Mouse (Mus musculus) limb, embryonic 14.5 days (tissue): Measurements from ENCODE around the gene Dqx1. TPM values are rescaled to one million over a fixed set of nuclear protein-coding genes. Genes with fewer than 3 reads are reported as not detected.

ENCODE experiments used
- ATAC-seq: fragments of 200-750 bp; cut with Nextera tagmentation; 2 replicates; pipeline ENCODE4 v1.8.0; 2017; ENCODE audit warnings: low read depth, moderate number of reproducible peaks, moderate TSS enrichment; ENCODE audit not compliant: low FRiP score
- DNase-seq: peaks from one replicate; pipeline ENCODE4 v3.0.0-alpha.2; 2015; ENCODE audit warnings: low spot score
- H3K27ac ChIP-seq: fragments of 300-500 bp; sonication (generic); replicated peaks from 2 replicates; pipeline ENCODE4 v1.5.1; 2014; ENCODE audit warnings: low read depth, mild to moderate bottlenecking, low read length, moderate library complexity, mixed read lengths
- H3K27me3 ChIP-seq: fragments of 300-500 bp; sonication (generic); 2 replicates; pipeline ENCODE4 v1.6.1; 2014; ENCODE audit warnings: low read length, mixed read lengths; ENCODE audit not compliant: control insufficient read depth, insufficient read depth
- H3K36me3 ChIP-seq: fragments of 300-500 bp; sonication (generic); 2 replicates; pipeline ENCODE4 v1.6.1; 2014; ENCODE audit warnings: mild to moderate bottlenecking, low read length, moderate library complexity, mixed read lengths; ENCODE audit not compliant: control insufficient read depth, insufficient read depth
- H3K4me1 ChIP-seq: fragments of 300-500 bp; sonication (generic); 2 replicates; pipeline ENCODE4 v1.6.1; 2014; ENCODE audit warnings: antibody characterized with exemption, low read length, mixed read lengths; ENCODE audit not compliant: control insufficient read depth, insufficient read depth
- H3K4me2 ChIP-seq: fragments of 300-500 bp; sonication (generic); replicated peaks from 2 replicates; pipeline ENCODE4 v1.6.1; 2014; ENCODE audit warnings: low read depth, mild to moderate bottlenecking, low read length, moderate library complexity; ENCODE audit not compliant: severe bottlenecking
- H3K4me3 ChIP-seq: fragments of 300-500 bp; sonication (generic); replicated peaks from 2 replicates; pipeline ENCODE4 v1.5.1; 2014; ENCODE audit warnings: low read length
- H3K9ac ChIP-seq: fragments of 300-500 bp; sonication (generic); 2 replicates; pipeline ENCODE4 v1.6.1; 2014; ENCODE audit warnings: mild to moderate bottlenecking, low read depth, low read length, moderate library complexity; ENCODE audit not compliant: severe bottlenecking
- H3K9me3 ChIP-seq: fragments of 300-500 bp; sonication (generic); 2 replicates; pipeline ENCODE4 v1.6.1; 2016; ENCODE audit warnings: low read length; ENCODE audit not compliant: control insufficient read depth
- POLR2A ChIP-seq: fragments of 200-500 bp; IDR thresholded peaks from 2 replicates; pipeline ENCODE4 v1.8.0; 2012; ENCODE audit warnings: inconsistent platforms, mild to moderate bottlenecking, moderate library complexity, borderline replicate concordance; ENCODE audit not compliant: insufficient read depth, insufficient read length; ENCODE audit errors: extremely low read depth
- WGBS: fragments of 180-500 bp; shearing (Covaris S2); extraction: QIAGEN DNeasy Blood & Tissue Kit; methylation state at CpG from one replicate; pipeline ENCODE4 v1.1.7; 2014; 5-methylcytosine and 5-hydroxymethylcytosine counted together
- polyA plus RNA-seq, 2 experiments: library from polyadenylated mRNA; depleted of rRNA in 1 of 2; stranded (reverse) in 1 of 2; unstranded in 1 of 2; fragments of >200 nt; fragmentation: Nextera tagmentation in 1 of 2; extraction: Ambion mirVana in 1 of 2; gene quantifications; 2 replicates each; pipeline versions ENCODE4 v1.2.1 to v1.2.3; 2012 to 2014

Gene Dqx1
- polyA plus RNA-seq, 2 experiments: 0.37 to 1.9 TPM

DNA sequence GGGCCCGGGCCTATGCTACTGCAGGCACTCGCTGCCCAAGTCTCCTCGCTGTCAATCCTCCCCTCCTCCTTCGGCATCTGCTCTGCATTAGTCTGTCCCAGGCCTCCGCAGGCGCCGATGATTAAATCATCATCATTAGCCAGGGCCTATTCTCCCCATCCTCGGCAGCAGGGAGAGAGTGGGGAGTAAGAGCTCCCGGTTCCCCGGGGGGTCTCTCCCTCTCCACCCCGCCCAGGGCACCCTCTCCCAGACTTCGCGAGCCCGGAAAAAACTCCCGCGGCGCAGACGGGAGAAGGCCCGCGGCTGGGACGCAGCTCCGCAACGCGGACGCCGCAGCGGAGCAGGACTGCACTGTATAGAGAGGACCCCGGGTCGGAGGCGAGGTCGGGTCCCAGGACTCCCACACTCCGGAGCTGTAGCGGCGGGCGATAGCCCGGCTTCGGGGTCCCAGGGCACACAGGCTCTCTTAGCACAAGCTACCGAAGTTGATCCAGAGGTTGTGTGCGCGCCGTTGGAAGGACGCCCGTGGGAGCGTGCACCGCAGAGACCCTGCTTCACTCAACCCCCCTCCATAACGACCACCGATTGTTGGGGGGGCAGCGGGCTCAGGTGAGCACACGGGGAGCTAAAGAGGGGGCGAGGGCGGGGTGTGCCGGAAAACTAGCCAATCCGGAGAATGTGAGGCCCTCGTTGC, 20.1 kb downstream of the Dqx1 start, which contains the start of gene Pcgf1:
Pcgf1 (plus strand) TSS at position 240 of the 694 bp plus-strand sequence.
- H3K4me3 ChIP-seq: peak within 1 kb of the TSS; percentile 78
- peaks cover 26% of the 10 kb centered on the region for H3K36me3 ChIP-seq
- peak within 1 kb of the TSS; percentile 73 for H3K9ac ChIP-seq
- H3K4me2 ChIP-seq: peak within 1 kb of the TSS; percentile 98
- no peaks in the 10 kb centered on the region for H3K9me3 ChIP-seq
- H3K27me3 ChIP-seq: peaks cover 24% of the 10 kb centered on the region
- under 1% methylated on average over 43 of the region's 54 CpGs for WGBS
- no peak for TF ChIP-seq POLR2A
- ATAC-seq (peak; percentile 59), DNase-seq (peak; percentile 97)
- H3K27ac ChIP-seq: peak within 1 kb of the TSS; percentile 82
- H3K4me1 ChIP-seq: 0 out of 2 replicates have a peak, but pooled peaks cover 5% of the 10 kb centered on the region

DNA sequence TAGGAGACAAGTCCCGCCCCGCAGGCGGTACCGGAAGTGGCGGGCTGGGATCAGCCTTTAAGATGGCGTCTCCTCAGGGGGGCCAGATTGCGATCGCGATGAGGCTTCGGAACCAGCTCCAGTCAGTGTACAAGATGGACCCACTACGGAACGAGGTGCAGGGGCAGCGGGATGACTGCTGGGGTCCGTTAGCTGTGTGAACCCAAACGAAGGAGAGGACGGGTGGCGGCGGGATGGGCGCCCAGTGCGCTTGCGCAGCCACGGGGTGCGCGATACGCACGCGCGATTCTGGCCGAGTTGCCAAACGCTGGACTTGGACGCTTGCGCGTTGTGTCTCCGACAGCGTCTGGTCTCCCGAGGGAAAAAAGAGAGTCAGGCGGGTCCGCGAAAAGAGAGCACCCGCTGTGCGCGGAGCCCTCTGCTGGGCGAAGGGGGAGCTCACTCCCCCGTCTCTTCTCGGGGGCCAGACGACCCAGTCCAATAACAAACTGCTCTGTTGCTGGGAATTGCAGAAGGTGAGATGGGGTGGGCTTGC, 20.7 kb downstream of the Dqx1 start:
- Histone ChIP-seq H3K27ac (peak overlapping the region; percentile 82), H3K4me1 (0 out of 2 replicates have a peak, but pooled peaks cover 5% of the 10 kb centered on the region), H3K9me3 (no peaks in the 10 kb centered on the region), H3K27me3 (peaks cover 24% of the 10 kb centered on the region), H3K4me3 (peak overlapping the region; percentile 78), H3K4me2 (peak overlapping the region; percentile 75), H3K36me3 (peaks cover 26% of the 10 kb centered on the region), H3K9ac (peak overlapping the region; percentile 73)
- under 1% methylated on average over 46 of the region's 46 CpGs for WGBS
- peak; percentile 28; the same call in 1 of the 2 replicates for TF ChIP-seq POLR2A
- ATAC-seq (peak; percentile 95), DNase-seq (peak; percentile 88)

DNA sequence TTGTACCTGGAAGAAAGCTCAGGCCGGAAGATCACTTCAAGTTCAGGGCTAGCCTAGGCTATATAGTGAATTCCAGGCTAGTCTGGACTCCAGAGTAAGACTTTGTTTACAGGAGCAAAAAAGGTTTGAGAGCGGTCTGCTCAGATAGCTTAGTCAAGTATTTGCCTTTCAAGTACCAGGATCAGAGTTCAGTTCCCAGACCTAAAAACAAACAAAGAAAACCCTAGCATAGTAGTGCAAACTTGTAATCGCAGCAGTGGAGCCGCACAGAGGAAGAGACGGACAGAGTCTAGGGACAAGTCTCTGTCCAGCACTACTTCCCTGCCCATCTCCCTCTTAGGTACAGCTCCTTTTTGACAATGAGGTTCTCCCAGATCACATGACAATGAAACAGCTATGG, 22.6 kb downstream of the Dqx1 start:
- no peak overlapping the region for H3K9ac ChIP-seq
- no peaks in the 10 kb centered on the region for H3K9me3 ChIP-seq
- no peak overlapping the region for H3K4me3 ChIP-seq
- H3K4me1 ChIP-seq: 0 out of 2 replicates have a peak, but pooled peaks cover 5% of the 10 kb centered on the region
- ATAC-seq: no peak
- no peak for TF ChIP-seq POLR2A
- peaks cover 28% of the 10 kb centered on the region for H3K27me3 ChIP-seq
- H3K36me3 ChIP-seq: peaks cover 26% of the 10 kb centered on the region
- DNase-seq: no peak
- H3K27ac ChIP-seq: no peak overlapping the region
- WGBS: 96% methylated on average over 5 of the region's 5 CpGs
- H3K4me2 ChIP-seq: no peak overlapping the region

DNA sequence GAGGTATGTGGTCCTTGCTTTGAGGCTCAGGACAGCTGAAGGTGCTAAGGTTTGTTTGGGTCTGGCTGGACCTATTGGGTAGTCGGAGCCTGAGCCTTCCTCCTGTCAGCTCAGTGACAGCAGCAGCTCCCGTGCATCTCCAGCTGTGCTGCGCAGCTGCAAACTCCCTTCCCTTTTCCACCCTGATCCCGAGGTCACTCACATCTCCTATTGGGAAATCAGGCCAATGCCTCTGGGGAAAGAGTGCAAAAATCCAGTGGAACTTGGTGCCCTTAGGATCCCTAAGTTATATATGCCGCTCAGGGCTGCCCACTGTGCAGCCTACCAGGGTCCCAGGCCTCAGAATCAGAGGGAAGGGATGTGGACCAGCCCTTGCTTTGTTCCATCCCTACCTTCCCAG, 25.9 kb downstream of the Dqx1 start:
- Histone ChIP-seq H3K4me2 (no peak overlapping the region), H3K9me3 (no peaks in the 10 kb centered on the region), H3K4me1 (peaks cover 12% of the 10 kb centered on the region; the same call in 1 of the 2 replicates), H3K36me3 (peaks cover 26% of the 10 kb centered on the region), H3K4me3 (no peak overlapping the region), H3K27me3 (peaks cover 52% of the 10 kb centered on the region), H3K9ac (peak overlapping the region; percentile 2; the same call in 1 of the 2 replicates), H3K27ac (no peak overlapping the region)
- WGBS: 29% methylated on average over 5 of the region's 5 CpGs
- TF ChIP-seq POLR2A: no peak
- DNase-seq: no peak
- no peak for ATAC-seq

DNA sequence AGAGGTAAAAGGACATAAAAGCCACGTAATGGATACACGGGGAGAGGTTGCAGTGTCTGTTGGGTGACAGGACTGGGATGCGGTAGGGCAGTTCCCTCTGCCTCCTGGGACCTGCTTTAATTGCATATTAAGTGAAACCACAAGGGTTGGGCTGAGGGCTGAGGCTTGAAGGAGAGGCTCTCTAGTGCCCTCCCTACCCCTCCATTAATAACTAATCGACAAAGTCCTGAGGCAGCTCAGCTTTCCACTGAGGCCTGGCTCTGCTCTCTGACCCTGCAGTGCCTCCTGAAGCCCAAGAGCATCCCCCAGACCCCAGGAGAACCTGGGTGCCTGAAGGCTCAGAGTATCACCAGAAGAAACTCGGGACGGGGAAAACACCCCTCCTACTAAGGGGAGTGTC, 26.8 kb downstream of the Dqx1 start:
- no peak for ATAC-seq
- Histone ChIP-seq H3K4me3 (no peak overlapping the region), H3K4me2 (no peak overlapping the region), H3K27ac (no peak overlapping the region), H3K27me3 (peaks cover 60% of the 10 kb centered on the region), H3K9me3 (no peaks in the 10 kb centered on the region), H3K4me1 (peaks cover 8% of the 10 kb centered on the region; the same call in 1 of the 2 replicates), H3K36me3 (peaks cover 26% of the 10 kb centered on the region), H3K9ac (no peak overlapping the region)
- DNase-seq: no peak
- TF ChIP-seq POLR2A: no peak
- WGBS: 6% methylated on average over 6 of the region's 6 CpGs
